In genomic region chr13:103363181-103363580, GRCm38 (mm10) we compare ENCODE assay signal across 32 mouse cellular contexts.
"Had no signal": no experiment of that assay in that cellular context is flagged by ENCODE, and none has a peak within 500 bp of the region (broad histone marks: within the 10 kb centered on the region; RNA-seq: fewer than 3 reads in every experiment).

No protein-coding gene starts in this region.

- H3K9ac ChIP-seq: limb, embryonic 12.5 days; limb, embryonic 13.5 days; limb, embryonic 15.5 days; liver, embryonic 12.5 days; liver, embryonic 13.5 days; liver, embryonic 14.5 days; liver, embryonic 15.5 days; liver, postnatal 0 days; lung, embryonic 14.5 days; lung, embryonic 15.5 days; midbrain, embryonic 12.5 days; midbrain, embryonic 13.5 days; midbrain, embryonic 15.5 days; neural tube, embryonic 12.5 days; neural tube, embryonic 13.5 days had no signal

- ATAC-seq: liver, embryonic 12.5 days; liver, postnatal 0 days; lung, postnatal 0 days; midbrain, embryonic 13.5 days; midbrain, embryonic 15.5 days; midbrain, embryonic 16.5 days had no signal

- H3K36me3 ChIP-seq: limb, embryonic 10.5 days; limb, embryonic 12.5 days; limb, embryonic 13.5 days; limb, embryonic 15.5 days; liver, embryonic 12.5 days; liver, embryonic 13.5 days; liver, embryonic 15.5 days; lung, embryonic 15.5 days; midbrain, embryonic 10.5 days; midbrain, embryonic 12.5 days; midbrain, embryonic 13.5 days; midbrain, embryonic 15.5 days; neural tube, embryonic 12.5 days; neural tube, embryonic 13.5 days had no signal

- H3K27ac ChIP-seq: limb, embryonic 10.5 days; limb, embryonic 12.5 days; limb, embryonic 13.5 days; limb, embryonic 15.5 days; liver, embryonic 12.5 days; liver, embryonic 13.5 days; liver, embryonic 14.5 days; liver, embryonic 15.5 days; lung, embryonic 15.5 days; macrophage; midbrain, embryonic 10.5 days; midbrain, embryonic 12.5 days; midbrain, embryonic 13.5 days; midbrain, embryonic 15.5 days; neural tube, embryonic 12.5 days; neural tube, embryonic 13.5 days had no signal

- H3K4me2 ChIP-seq: limb, embryonic 12.5 days; limb, embryonic 13.5 days; limb, embryonic 15.5 days; liver, embryonic 11.5 days; liver, embryonic 12.5 days; liver, embryonic 13.5 days; liver, embryonic 15.5 days; lung, embryonic 14.5 days; lung, embryonic 15.5 days; midbrain, embryonic 11.5 days; midbrain, embryonic 12.5 days; midbrain, embryonic 13.5 days; midbrain, embryonic 15.5 days; neural tube, embryonic 12.5 days; neural tube, embryonic 13.5 days had no signal

- DNase-seq: left cerebral cortex, postnatal 4 days; liver; liver, embryonic 13.5 days; liver, postnatal 0 days; lung, adult 18-20 months; lung, embryonic 14.5 days; lung, postnatal 10 days; lung, postnatal 14 days; lung, postnatal 36 days; lung, postnatal 4 days; midbrain, embryonic 14.5 days had no signal

- H3K9me3 ChIP-seq: limb, embryonic 10.5 days; limb, embryonic 12.5 days; limb, embryonic 13.5 days; limb, embryonic 15.5 days; liver, embryonic 12.5 days; liver, embryonic 13.5 days; liver, embryonic 15.5 days; lung, embryonic 15.5 days; megakaryocyte, embryonic 14.5 days; midbrain, embryonic 10.5 days; midbrain, embryonic 12.5 days; midbrain, embryonic 13.5 days; midbrain, embryonic 15.5 days; neural tube, embryonic 12.5 days; neural tube, embryonic 13.5 days had no signal

- H3K4me3 ChIP-seq: limb, embryonic 10.5 days; limb, embryonic 12.5 days; limb, embryonic 13.5 days; limb, embryonic 15.5 days; liver, embryonic 12.5 days; liver, embryonic 13.5 days; liver, embryonic 15.5 days; lung, embryonic 15.5 days; megakaryocyte, embryonic 14.5 days; midbrain, embryonic 10.5 days; midbrain, embryonic 12.5 days; midbrain, embryonic 13.5 days; midbrain, embryonic 15.5 days; myocyte; neural tube, embryonic 12.5 days; neural tube, embryonic 13.5 days had no signal

- H3K4me1 ChIP-seq: limb, embryonic 12.5 days; limb, embryonic 15.5 days; liver, embryonic 12.5 days; liver, embryonic 13.5 days; liver, embryonic 15.5 days; lung, embryonic 15.5 days; midbrain, embryonic 12.5 days; midbrain, embryonic 13.5 days; midbrain, embryonic 15.5 days; neural tube, embryonic 12.5 days; neural tube, embryonic 13.5 days had no signal

- H3K27me3 ChIP-seq: limb, embryonic 12.5 days; limb, embryonic 13.5 days; limb, embryonic 15.5 days; liver, embryonic 12.5 days; liver, embryonic 13.5 days; liver, embryonic 15.5 days; lung, embryonic 15.5 days; megakaryocyte, embryonic 14.5 days; midbrain, embryonic 12.5 days; midbrain, embryonic 13.5 days; midbrain, embryonic 15.5 days; neural tube, embryonic 12.5 days; neural tube, embryonic 13.5 days had no signal
